Mouse (Mus musculus): ENCODE results near the gene Arhgap24.

Gene Arhgap24

GRCm38 (mm10) chr5:102481215-102482211 is at the start of gene Arhgap24:
Gene Arhgap24 (plus strand): TSS chr5:102481391.
- peak; percentile 47 to 58 for DNase-seq (ENCODE audit: low spot score in 2 of 2)

- DNase-seq (ENCODE audit: low spot score in 2 of 2) = no peak
Measured at GRCm38 (mm10) chr5:102434182-102434581, 47.0 kb upstream of the Arhgap24 start.

GRCm38 (mm10) chr5:102436581-102436980 is 44.6 kb upstream of the Arhgap24 start:
- no peak for DNase-seq (ENCODE audit: low spot score in 2 of 2)

- no peak for DNase-seq (ENCODE audit: low spot score in 2 of 2)
Measured at GRCm38 (mm10) chr5:102439119-102439877, 41.9 kb upstream of the Arhgap24 start.

- DNase-seq (ENCODE audit: low spot score in 2 of 2) = no peak
Measured at GRCm38 (mm10) chr5:102447436-102447835, 33.8 kb upstream of the Arhgap24 start.

- no peak for DNase-seq (ENCODE audit: low spot score in 2 of 2)
Measured at GRCm38 (mm10) chr5:102450897-102451296, 30.3 kb upstream of the Arhgap24 start.

GRCm38 (mm10) chr5:102452079-102452797 is 29.0 kb upstream of the Arhgap24 start:
- DNase-seq (ENCODE audit: low spot score in 2 of 2) = no peak

- no peak for DNase-seq (ENCODE audit: low spot score in 2 of 2)
Measured at GRCm38 (mm10) chr5:102453324-102453723, 27.9 kb upstream of the Arhgap24 start.

GRCm38 (mm10) chr5:102455247-102455646 is 25.9 kb upstream of the Arhgap24 start:
- no peak for DNase-seq (ENCODE audit: low spot score in 2 of 2)

GRCm38 (mm10) chr5:102460452-102461197 is 20.6 kb upstream of the Arhgap24 start:
- DNase-seq (ENCODE audit: low spot score in 2 of 2) = no peak

- no peak for DNase-seq (ENCODE audit: low spot score in 2 of 2)
Measured at GRCm38 (mm10) chr5:102462948-102463347, 18.2 kb upstream of the Arhgap24 start.

- no peak for DNase-seq (ENCODE audit: low spot score in 2 of 2)
Measured at GRCm38 (mm10) chr5:102465372-102465771, 15.8 kb upstream of the Arhgap24 start.

GRCm38 (mm10) chr5:102468292-102468691 is 12.9 kb upstream of the Arhgap24 start:
- DNase-seq (ENCODE audit: low spot score in 2 of 2) = no peak

- DNase-seq (ENCODE audit: low spot score in 2 of 2) = no peak
Measured at GRCm38 (mm10) chr5:102470284-102470683, 10.9 kb upstream of the Arhgap24 start.

- DNase-seq (ENCODE audit: low spot score in 2 of 2) = no peak
Measured at GRCm38 (mm10) chr5:102478076-102478475, 3.1 kb upstream of the Arhgap24 start.

GRCm38 (mm10) chr5:102483285-102483975 is 2.2 kb downstream of the Arhgap24 start:
- no peak for DNase-seq (ENCODE audit: low spot score in 2 of 2)

GRCm38 (mm10) chr5:102491554-102491953 is 10.4 kb downstream of the Arhgap24 start:
- no peak for DNase-seq (ENCODE audit: low spot score in 2 of 2)

- DNase-seq (ENCODE audit: low spot score in 2 of 2) = no peak
Measured at GRCm38 (mm10) chr5:102492152-102492551, 11.0 kb downstream of the Arhgap24 start.

- no peak for DNase-seq (ENCODE audit: low spot score in 2 of 2)
Measured at GRCm38 (mm10) chr5:102494827-102495226, 13.6 kb downstream of the Arhgap24 start.

GRCm38 (mm10) chr5:102497205-102497604 is 16.0 kb downstream of the Arhgap24 start:
- DNase-seq (ENCODE audit: low spot score in 2 of 2) = peak in 1 of 2 experiments; percentile 13
